Mouse (Mus musculus) gonadal fat pad, adult 2 months (tissue): ENCODE results near the gene Cela2a. TPM values are rescaled to one million over a fixed set of nuclear protein-coding genes. Genes with fewer than 3 reads are reported as not detected.

Experiments
- DNase-seq: peaks from one replicate; pipeline ENCODE4 v3.0.0-alpha.2; 2012; ENCODE audit warnings: low read depth
- polyA plus RNA-seq: library from polyadenylated mRNA; depleted of rRNA; stranded (reverse); fragments of >200 nt; gene quantifications from 2 replicates; pipeline ENCODE4 v1.2.3, GENCODE M21; 2012; rRNA removed

Cela2a gene
- polyA plus RNA-seq = 2.4 and 16.3 TPM in 2 replicates

DNA sequence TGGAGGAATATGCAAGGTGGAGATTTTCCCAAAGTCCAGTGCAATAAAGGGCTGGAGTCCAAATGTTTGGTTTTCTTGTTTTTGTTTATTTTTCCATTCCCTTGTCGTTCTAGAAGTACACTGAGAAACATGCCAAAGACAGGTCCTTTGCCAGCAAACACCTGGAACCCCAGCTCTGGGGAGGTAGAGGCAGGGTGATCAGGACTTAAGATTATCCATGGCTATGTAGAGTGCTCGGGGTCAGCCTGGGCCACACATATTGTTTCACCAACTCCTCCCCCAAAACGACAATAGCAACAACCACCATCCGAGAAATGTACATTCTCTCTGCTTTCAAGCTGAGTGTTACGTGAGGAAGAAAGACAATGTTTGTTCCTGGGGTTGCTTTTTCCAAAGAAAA, at the start of gene Cela2a:
Cela2a (minus strand) TSS at position 101 of the 400 bp plus-strand sequence.
- no peak for DNase-seq

DNA sequence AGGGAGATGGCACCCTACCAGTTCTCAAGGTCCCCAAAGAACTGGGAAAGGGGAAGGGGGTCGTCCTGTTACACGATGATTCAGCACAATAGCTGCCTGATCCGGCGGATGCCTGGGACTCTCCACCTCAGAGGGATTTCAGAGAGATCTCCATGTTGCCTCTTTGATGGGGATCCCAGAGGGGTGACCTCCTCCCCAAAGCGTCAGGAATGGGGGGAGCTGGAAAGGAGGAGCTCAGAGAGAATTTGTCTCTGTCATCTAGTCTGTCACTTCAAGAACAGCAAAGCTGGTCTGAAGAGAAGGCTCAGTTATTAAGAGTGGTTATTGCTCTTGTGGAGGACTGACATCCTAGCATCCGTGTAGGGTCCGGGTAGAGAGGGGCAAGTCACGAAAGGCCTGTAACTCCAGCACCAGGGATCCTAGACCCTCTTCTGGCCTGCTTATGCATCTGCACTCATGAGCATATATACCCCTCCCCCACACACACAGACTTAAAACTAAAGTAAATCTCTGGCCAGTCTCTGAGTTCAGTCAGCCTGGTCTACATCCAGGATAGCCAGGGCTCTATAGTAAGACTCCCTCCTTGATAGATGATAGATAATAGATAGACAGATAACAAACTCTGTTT, 49.6 kb upstream of the Cela2a start:
- no peak for DNase-seq

DNA sequence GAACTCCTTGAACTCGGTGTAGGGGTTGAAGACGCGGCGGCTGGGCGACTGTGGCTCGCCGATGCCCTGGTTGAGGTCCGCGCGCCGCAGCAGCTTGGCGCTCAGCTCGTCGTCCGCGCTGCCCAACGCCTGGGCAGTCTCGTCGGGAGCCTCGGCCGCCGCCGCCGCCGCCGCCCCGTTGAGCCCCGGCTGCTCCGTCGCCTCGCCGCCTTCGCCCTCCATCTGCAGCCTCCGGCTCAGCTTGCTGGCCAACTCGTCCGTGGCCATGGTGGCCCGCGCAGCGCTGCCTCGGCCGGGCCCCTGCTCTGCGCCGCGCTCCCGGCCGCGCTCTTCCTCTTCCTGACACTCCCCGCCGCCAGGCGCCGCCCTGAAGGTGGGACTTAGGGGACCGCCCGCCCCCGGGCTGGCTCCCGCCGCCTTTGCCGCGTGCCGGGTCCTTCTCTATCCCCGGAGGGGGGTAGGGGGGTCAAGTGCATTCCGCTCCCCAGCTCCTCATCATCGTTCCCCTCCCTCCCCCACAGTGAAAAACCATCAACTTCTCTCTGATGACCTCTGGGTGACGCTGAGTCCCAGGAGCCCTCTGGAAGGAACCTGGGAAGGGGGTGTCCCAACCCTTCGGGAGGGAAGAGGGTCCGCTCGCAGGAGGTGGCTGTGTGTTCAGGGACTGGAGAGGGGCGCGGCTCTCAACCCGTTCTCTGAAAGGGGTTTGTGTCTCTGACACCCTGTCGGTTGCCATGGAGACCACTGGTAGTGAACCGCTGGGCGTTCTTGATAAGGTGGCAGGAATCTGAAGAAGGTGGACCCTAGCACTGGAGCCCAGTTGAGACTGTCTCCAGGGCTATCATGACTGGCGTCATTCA, 48.9 kb upstream of the Cela2a start, which contains the start of gene Efhd2:
Efhd2 (minus strand) TSS at position 320 of the 860 bp plus-strand sequence.
- no peak for DNase-seq

DNA sequence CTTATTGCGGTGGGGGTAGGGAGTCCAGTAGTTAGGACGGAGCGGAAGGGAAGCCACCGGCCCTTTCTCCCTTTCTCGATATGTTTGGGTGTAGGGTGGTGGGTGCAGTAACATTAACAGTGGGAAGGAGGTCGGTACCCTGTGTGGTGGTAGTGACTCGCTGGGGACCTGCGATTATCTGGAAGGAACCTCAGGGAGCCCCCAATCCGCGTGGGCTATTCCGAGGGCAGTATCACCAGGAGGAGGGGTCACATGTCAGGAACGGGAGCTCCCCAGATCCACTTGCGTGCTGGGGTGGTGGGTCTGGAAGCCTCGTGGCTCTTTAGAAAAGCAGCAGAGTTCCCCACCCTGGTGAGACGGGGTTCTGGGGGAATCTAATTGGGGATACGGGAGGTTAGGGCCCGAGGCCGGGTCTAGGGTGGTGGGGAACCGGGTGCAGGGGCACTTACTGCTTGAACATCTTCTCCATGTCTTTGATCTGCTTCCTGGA, 48.2 kb upstream of the Cela2a start:
- DNase-seq = no peak

DNA sequence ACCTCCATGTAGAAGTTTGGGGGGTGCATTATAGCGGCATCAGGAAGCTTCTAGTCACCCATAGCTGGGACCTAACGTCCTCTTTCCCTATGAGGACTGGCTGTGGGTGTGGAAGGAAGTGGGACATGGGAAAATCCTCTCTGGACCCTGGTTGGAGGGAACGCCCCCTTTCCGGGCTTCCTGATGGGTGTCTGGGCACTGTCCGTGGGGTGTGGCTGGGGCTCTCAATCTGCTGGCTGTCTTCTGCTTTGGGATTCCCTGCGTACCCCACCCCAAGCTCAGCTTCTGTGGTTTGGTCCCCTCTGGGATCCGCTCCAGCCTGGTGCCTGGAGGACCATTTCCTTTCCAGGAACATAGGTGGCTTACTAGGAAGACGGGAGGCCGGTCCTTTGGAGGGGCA, 47.0 kb upstream of the Cela2a start:
- DNase-seq = no peak

DNA sequence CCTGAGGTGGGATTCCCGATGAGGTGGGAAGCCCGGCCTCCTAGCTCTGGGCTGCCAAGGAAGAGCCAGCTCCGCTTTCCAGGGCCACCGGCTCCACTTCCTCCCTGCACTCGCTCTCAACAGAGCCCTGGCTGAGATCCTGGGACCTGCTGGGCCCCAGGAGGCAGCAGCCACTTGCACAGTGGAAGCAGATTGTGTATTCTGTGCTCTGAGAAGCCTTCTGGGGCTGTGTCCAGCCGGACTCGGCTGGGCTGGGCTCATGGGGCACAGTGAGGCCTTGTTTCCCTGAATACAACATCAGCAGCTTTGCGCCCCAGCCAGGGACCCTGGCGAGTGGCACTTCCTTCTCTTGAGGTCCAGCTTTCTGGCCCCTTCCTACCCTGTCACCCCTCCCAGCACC, 45.9 kb upstream of the Cela2a start:
- DNase-seq = no peak

DNA sequence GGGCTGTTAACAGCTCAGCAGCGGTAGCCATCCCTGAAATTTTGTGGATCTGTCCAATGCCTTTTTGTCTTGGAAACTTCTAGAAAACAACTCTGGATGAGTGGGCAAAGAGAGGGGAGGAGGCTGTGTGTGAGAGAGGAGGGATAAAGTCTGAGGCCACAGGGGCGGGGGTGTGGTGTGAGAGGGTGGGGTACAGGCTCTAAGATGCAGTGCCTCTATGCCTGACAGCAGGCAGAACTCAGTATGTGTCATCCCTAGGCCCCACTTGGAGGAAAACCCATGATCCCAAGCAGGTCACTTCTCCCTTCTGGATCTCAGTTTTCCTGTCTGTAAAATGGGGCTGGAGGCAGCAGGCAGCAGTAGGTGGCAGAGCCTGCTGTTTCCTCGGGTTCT, 45.4 kb upstream of the Cela2a start:
- no peak for DNase-seq

DNA sequence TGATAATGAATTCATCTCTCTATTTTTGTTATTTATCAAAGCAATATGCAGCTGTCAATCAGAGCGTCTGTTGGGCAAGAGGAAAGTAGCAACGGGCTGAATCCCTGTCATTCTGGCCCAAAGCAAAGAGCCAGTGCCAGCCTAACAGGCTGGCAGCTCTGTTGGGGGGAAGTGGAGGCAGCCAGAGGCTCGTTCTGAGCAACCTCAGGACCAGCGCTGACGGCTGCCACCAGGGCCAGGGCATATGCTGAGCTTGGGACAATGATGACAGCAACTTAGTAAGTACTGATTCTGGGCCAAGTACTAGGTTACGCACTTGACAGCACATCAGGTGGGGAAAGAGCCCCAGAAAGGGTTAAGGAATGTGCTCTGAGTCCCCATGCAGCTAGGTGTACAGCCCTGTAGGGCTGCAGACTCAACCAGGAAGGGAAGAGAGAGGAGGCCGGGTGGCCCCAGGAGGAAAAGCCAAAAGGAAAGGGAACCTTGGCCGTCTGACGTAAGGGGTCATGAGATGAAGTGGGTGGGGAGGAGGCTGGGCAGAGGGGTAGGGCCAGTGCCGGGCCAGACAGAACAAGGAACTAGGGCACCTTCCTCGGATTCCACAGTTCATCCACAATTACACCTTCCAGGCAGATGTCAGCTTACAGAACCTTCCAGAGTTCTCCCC, 44.8 kb upstream of the Cela2a start:
- DNase-seq = no peak

DNA sequence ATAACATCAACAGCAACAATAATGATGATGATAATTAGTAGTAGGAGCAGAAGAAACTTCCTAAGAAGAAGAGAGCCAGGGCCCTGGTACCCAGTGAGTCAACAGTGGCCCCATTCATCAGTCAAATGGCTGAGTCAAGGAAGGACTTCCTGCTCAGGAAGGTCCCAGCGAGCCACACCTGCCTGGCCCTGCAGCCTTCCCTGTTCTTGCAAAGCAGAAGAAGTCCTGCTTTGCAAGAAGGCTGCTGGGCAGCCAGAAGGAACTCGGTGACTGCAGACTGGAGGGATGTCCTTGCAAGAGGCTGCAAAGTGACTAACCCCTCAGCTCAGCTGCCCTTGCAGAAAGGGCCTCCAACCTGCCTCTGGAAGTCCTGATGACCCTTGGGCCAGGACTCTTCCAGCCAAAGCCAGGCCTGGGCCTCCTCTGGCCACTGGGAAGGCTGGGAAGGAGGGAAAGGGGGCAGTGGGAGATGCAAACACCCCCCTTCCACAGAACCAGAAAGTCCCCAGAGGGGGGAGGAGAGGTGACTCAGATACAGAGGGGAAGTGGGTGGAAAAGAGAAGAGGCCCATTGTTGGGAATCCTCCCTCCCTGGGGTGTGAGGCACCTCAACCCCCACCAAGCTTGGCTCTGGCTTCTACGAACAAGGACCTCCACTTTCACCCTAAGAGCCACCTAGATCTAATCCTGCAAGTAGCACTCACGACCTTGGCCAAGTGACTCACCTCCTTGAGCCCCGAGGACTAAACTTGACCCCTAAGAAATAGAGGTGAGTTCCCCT, 43.7 kb upstream of the Cela2a start:
- no peak for DNase-seq

DNA sequence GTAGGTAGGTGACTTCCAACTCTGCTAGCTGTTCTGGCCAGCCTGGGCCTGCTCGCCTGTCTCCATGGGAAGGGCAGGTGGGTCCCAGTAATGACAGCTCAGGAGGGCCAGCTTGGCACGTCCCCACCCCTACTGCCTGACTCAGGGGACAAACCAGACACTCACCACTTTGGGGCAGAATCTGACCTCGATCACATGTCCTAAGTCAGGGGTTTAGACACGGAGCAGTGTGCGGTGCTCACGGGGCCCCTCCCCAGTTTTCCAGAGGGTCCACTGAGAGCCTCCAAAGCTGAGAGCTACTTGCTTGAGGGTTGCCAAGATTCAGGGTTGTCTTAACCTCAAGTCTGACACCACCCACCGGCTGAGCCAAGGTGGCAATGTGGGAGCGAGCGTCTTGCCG, 42.1 kb upstream of the Cela2a start:
- DNase-seq = no peak

DNA sequence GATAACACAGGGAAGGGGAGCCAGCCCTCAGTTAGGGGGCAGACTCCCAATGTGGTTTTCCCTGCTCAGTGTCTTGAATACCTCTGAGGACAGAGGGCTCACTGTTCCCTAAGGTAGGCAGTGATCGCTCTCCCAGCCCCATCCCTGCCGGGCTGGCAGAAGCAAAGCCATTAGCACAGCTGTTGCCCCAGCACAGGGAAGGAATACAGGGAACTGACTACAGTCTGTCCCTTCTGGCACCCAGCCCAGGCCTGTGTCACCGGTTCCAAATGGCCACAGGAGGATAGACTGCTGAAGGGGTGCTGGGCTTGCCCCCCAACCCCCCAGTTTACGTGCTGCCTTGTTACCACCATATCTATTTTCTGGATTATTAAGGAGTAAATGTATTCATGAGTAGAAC, 41.5 kb upstream of the Cela2a start:
- DNase-seq = no peak

DNA sequence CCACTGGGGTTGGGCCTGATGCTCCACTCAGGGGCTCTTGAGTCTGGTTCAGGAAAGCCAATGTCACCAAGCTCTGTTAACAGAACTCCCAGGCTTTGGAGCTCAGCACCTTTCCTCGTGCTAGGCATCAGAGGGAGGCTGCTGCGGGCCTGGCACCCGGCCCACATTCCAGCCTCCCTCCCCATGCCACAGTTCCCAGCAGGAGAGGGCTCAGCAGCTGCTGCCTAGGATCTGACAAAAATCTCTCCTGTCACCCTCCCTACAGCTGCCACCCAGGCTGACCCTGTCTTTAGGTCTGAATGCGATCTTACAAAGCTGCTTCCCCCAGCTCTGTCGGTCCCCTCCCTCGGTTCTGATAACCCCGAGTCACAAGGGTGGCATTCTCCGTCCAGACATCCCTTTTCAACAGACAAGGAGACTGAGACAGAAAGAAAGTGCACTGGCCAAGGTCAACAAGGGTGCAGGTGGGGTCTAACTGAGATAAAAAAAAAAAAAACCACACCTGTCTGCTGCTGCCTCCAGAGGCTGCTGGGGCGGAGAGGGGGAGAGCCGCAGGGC, 41.1 kb upstream of the Cela2a start:
- DNase-seq = no peak

DNA sequence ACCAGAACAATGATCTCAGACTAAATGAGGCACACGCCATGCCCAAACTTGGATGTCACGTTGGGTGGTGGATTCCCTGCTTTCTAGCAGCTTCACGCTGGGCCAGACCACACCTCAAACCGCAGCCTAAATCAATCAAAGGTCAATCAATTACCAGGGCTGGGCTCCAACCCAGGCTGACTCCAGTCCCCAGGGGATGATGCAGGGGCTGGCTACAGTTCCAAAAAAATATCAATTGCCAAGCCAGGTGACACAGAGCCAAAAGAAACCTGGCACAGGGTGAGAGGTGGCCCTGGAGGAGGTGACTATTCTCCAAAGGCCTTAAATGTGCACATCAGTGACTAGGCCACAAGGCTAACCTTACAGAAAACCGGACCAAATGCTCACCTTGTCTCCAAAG, 39.6 kb upstream of the Cela2a start:
- DNase-seq = peak; percentile 77

DNA sequence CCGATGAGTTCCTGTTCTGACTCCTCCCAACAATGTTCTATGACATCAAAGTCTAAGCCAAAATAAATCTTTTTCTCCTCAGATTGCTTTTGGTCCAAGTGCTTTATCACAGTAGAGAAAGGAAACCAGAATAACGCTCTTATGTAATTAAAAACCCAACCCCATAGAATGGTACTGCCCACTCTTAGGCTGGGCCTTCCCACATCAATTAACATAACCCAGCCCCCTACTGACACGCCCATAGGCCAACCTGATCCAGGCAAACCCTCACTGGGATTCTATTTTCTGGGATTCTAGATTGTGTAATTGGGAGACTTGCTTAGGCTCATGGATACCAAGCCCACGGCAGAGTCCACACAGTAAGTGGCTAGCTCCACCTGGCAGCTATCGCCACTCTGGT, 39.0 kb upstream of the Cela2a start:
- no peak for DNase-seq

DNA sequence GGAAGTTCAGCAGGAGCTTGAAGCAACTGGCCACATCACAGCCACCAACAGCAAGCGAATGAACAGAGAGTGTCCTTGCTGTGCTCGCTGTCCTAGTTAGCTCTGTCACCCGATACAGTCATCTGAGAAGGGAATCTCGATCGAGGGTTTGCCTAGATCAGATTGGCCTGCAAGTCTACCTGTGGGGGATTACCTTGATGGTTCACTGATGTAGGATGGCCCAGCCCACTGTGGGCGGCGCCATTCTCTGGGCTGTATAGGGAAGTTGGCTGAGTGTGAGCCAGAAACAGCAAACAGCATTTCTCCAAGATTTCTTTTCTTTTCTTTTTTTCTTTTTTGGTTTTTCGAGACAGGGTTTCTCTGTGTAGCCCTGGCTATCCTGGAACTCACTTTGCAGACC, 38.5 kb upstream of the Cela2a start:
- no peak for DNase-seq

DNA sequence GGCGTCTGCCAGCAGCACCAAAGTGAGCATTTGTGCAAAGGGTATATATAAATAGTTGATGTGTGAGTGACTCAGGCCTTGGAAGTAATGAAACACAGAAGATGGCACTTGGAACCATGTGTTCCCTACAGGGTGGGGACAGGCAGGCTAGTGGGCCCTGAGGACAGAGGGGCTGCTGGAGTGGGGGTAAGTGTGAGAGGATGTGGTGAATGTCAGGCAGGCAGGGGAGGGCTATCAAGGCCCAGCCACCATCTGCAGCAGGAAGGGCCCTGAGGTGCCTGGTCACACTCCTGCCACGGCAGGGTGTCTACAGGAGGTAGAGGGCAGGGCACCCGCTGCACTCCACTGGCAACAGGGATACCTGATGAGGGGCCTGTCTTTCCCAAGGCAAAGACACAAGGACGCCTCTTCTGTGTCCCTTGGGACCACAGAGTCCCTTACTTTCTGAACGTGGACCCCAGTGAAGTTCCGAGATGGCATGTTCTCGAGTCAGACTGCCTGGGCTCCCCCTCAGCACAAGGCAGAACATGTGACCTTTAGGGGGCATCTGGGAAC, 37.8 kb upstream of the Cela2a start:
- no peak for DNase-seq

DNA sequence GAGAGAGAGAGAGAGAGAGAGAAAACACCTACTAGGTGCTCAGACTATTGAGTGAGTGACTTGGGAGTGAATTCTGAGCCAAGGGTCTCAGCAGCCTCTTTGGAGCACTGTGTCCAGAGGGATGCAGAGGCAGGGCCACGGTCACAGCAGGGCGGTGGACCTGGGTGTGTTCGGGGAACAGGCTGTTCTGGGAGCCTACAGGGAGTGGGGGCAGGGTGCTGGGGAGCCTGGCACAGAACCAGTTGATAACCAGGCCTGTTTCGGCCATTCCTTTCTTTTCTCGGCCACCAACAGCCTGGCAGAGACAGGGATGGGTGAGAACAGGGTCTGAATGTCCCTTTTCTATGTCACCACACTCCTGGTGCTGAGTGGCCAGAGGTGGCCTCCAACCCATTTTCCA, 36.9 kb upstream of the Cela2a start:
- no peak for DNase-seq

DNA sequence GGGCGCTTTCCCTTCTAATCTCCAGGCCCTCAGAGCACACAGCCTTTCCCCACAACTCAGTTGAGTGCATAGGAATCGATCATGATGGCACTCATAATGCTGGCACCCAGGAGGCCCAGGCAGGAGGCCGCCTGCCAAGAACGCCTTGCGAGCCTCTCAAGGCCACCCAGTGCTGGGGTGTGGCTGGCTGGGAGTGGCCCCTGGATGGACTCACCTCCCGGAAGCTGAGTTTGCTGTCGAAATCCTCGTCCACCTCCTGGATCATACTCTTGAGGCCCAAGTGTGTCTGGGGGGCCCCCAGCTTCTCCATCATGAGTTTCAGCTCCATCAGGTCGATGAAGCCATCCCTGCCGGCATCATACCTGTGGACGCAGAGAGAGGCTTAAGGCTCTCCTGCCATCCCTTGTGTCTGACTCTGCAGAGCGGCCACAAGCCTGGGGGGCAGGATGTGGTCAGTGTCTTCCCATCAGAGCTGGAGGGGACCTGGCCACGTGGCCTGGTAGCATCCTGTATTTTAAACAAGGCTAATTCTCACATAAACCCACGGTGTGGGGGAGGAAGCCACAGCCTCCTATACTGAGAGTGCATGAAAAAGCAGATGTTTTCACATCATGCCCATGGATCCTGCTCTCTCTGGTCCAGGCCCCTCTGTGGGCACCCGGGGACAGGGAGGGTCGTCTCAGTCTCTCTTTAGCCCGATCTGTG, 35.8 kb upstream of the Cela2a start:
- DNase-seq = no peak

DNA sequence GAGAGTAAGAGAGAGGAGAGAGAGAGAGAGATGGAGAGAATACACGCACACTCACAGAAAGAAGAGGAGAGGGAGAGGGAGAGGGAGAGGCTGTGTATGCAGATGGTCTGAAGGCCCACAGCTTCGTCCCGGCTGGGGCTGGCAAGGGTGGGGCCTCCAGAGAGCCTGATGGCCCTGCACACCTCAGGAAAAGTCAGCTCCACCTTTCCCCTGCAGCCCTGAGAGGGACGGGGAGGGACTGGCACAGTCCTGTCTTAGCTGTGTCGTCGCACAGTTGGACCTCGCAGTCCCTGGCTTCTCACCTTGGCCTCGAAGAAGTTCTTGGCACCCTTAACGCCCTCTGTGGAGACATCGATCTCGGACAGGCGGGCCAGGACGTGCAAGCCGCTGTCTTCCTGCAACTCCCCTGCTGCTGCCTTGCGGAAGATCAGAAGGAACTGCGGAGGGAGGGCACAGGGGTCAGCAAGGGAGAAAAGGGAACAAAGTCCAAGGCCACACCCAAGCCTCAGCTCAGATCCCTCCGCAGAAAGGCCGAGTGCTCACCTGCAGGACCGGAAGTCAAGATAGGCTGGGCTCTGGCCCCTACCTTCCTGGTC, 34.4 kb upstream of the Cela2a start:
- DNase-seq = no peak

DNA sequence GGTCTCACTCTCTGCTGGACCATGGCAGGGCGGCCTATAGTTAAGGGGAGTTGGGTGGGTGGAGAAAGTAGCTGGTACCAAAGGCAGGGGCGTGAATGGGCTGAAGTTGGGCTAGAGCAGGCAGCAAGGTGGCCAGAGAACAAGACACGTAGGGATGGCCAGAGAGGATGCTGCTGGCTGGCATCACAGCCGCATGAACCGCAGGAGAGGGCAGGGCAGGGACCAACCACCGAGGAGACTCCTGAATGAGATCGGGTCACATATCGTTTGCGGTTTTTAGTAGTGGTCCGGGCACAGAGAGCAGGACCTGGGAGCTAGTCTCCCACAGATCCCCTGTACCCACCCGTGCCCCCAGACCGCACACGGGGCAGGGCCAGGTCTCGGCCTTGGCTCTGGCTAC, 33.4 kb upstream of the Cela2a start:
- DNase-seq = no peak
